Mouse (Mus musculus) ZHBTc4 (cell line): ENCODE data around the gene Tmem94.

Experiments used
- DNase-seq: peaks from one replicate; pipeline ENCODE4 v3.0.0-alpha.2; 2011; ENCODE audit warnings: low read depth, low spot score

The Tmem94 gene

GRCm38 (mm10) chr11:115766356-115766943 lies 1.2 kb downstream of the Tmem94 start:
- no peak for DNase-seq

GRCm38 (mm10) chr11:115766981-115767380 lies 1.7 kb downstream of the Tmem94 start:
- no peak for DNase-seq

GRCm38 (mm10) chr11:115768896-115769295 lies 3.7 kb downstream of the Tmem94 start:
- no peak for DNase-seq

- DNase-seq = no peak
These were observed 9.4 kb downstream of the Tmem94 start for GRCm38 (mm10) chr11:115774653-115775052.

- peak; percentile 48 for DNase-seq
These were observed 10.8 kb downstream of the Tmem94 start for GRCm38 (mm10) chr11:115775821-115776665.

GRCm38 (mm10) chr11:115776954-115777353 lies 11.7 kb downstream of the Tmem94 start:
- DNase-seq = no peak

GRCm38 (mm10) chr11:115777487-115778335 lies 12.5 kb downstream of the Tmem94 start:
- no peak for DNase-seq

- peak; percentile 67 for DNase-seq
These were observed 13.9 kb downstream of the Tmem94 start for GRCm38 (mm10) chr11:115779038-115779571.

- DNase-seq = no peak
These were observed 15.2 kb downstream of the Tmem94 start for GRCm38 (mm10) chr11:115780141-115781070.

- DNase-seq = no peak
These were observed 21.2 kb downstream of the Tmem94 start for GRCm38 (mm10) chr11:115786473-115786872.

GRCm38 (mm10) chr11:115789787-115790186 lies 24.6 kb downstream of the Tmem94 start:
- DNase-seq = no peak

- DNase-seq = no peak
These were observed 26.7 kb downstream of the Tmem94 start for GRCm38 (mm10) chr11:115791919-115792318.

- DNase-seq = no peak
These were observed 27.1 kb downstream of the Tmem94 start for GRCm38 (mm10) chr11:115792353-115792752.

- no peak for DNase-seq
These were observed 31.7 kb downstream of the Tmem94 start for GRCm38 (mm10) chr11:115796898-115797297.

- no peak for DNase-seq
These were observed 32.4 kb downstream of the Tmem94 start for GRCm38 (mm10) chr11:115797665-115798064.

GRCm38 (mm10) chr11:115800981-115801380 lies 35.7 kb downstream of the Tmem94 start:
- no peak for DNase-seq

GRCm38 (mm10) chr11:115803072-115803709 lies 38.0 kb downstream of the Tmem94 start:
- DNase-seq = no peak

- DNase-seq = no peak
These were observed 39.8 kb downstream of the Tmem94 start for GRCm38 (mm10) chr11:115805005-115805404.

- DNase-seq = no peak
These were observed 40.9 kb downstream of the Tmem94 start for GRCm38 (mm10) chr11:115806154-115806553.

- no peak for DNase-seq
These were observed 42.1 kb downstream of the Tmem94 start for GRCm38 (mm10) chr11:115807306-115807705.
